Mouse (Mus musculus): ENCODE measurements around the gene Abo.
"Not testable (repeated sequence)": the region's sequence is repeated elsewhere in the genome, so short reads cannot be mapped to it uniquely, and the experiment has no call there.

Abo gene

GRCm38 (mm10) chr2:26864879-26865278 is at the start of gene Abo:
Gene Abo, minus strand, starts transcription at chr2:26864979.
- DNase-seq (ENCODE audit: low spot score in 2 of 2) = peak; percentile 8 to 11

GRCm38 (mm10) chr2:26914148-26914941 is 49.6 kb upstream of the Abo start:
- DNase-seq (ENCODE audit: low spot score in 2 of 2) = no peak

- no peak for DNase-seq (ENCODE audit: low spot score in 2 of 2)
Observed at GRCm38 (mm10) chr2:26913416-26914147, 48.8 kb upstream of the Abo start.

GRCm38 (mm10) chr2:26912253-26912770 is 47.5 kb upstream of the Abo start:
- no peak for DNase-seq (ENCODE audit: low spot score in 2 of 2)

- DNase-seq (ENCODE audit: low spot score in 2 of 2) = no peak
Observed at GRCm38 (mm10) chr2:26910994-26911765, 46.4 kb upstream of the Abo start.

GRCm38 (mm10) chr2:26910124-26910993 is 45.6 kb upstream of the Abo start, which contains the start of the genes Med22 and Rpl7a:
Gene Med22, minus strand, starts transcription at chr2:26910677.
Gene Rpl7a, plus strand, starts transcription at chr2:26910764.
- DNase-seq (ENCODE audit: low spot score in 2 of 2) = peak; percentile 99 to 100

- DNase-seq (ENCODE audit: low spot score in 2 of 2) = no peak
Observed at GRCm38 (mm10) chr2:26909387-26909784, 44.6 kb upstream of the Abo start.

GRCm38 (mm10) chr2:26908710-26909386 is 44.1 kb upstream of the Abo start:
- DNase-seq (ENCODE audit: low spot score in 2 of 2) = no peak

- DNase-seq (ENCODE audit: low spot score in 2 of 2) = no peak
Observed at GRCm38 (mm10) chr2:26907109-26907508, 42.3 kb upstream of the Abo start.

- DNase-seq (ENCODE audit: low spot score in 2 of 2) = no peak
Observed at GRCm38 (mm10) chr2:26906431-26906830, 41.7 kb upstream of the Abo start.

GRCm38 (mm10) chr2:26905936-26906335 is 41.2 kb upstream of the Abo start:
- DNase-seq (ENCODE audit: low spot score in 2 of 2) = no peak

GRCm38 (mm10) chr2:26903311-26903710 is 38.5 kb upstream of the Abo start:
- no peak for DNase-seq (ENCODE audit: low spot score in 2 of 2)

- peak; percentile 88 to 95 for DNase-seq (ENCODE audit: low spot score in 2 of 2)
Observed at GRCm38 (mm10) chr2:26902467-26903220, 37.9 kb upstream of the Abo start, which contains the start of gene Surf6. Gene Surf6, minus strand, starts transcription at chr2:26902879.

GRCm38 (mm10) chr2:26901834-26902400 is 37.1 kb upstream of the Abo start:
- no peak for DNase-seq (ENCODE audit: low spot score in 2 of 2)

GRCm38 (mm10) chr2:26900731-26901130 is 36.0 kb upstream of the Abo start:
- no peak for DNase-seq (ENCODE audit: low spot score in 2 of 2)

GRCm38 (mm10) chr2:26895898-26896297 is 31.1 kb upstream of the Abo start:
- DNase-seq (ENCODE audit: low spot score in 2 of 2) = no peak

GRCm38 (mm10) chr2:26886170-26886569 is 21.4 kb upstream of the Abo start:
- not testable (repeated sequence) for DNase-seq (ENCODE audit: low spot score in 2 of 2)

GRCm38 (mm10) chr2:26885541-26885940 is 20.8 kb upstream of the Abo start:
- DNase-seq (ENCODE audit: low spot score in 2 of 2) = not testable (repeated sequence)

- DNase-seq (ENCODE audit: low spot score in 2 of 2) = no peak
Observed at GRCm38 (mm10) chr2:26878571-26878970, 13.8 kb upstream of the Abo start.

Data from urinary bladder, adult 18-20 months (tissue).